Mouse (Mus musculus): Measurements from ENCODE around the gene Calcrl. TPM values are rescaled to one million over a fixed set of nuclear protein-coding genes. Genes with fewer than 3 reads are reported as not detected.

Gene Calcrl
- total and polyA plus RNA-seq, 2 experiments from 2014 or later = 12.0 to 31.9 TPM

DNA sequence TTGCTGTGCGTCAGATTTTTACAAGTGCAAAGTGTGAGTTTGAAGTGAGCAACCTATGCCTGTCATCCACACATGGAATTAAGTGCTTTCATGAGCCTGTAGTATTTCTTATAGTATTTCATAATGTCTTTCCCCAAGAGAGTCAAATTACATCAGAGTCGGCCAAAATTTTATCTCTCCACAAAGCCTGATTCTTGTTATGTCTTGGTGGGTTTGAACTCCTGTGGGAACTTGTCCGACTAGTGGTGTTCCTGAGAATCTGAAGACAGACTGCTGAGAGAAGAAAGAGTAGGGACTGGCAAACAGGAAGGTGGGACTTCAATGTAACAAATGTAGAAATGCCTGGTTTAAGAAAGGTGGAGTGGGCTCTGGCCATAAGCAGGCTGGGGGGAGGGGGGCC, 3.6 kb upstream of the Calcrl start:
- H3K9ac ChIP-seq (replicated peaks; ENCODE audit: low read length) = no peak overlapping the region
- no peak for ATAC-seq
- H3K27me3 ChIP-seq (ENCODE audit: insufficient read depth, low read length) = no peaks in the 10 kb centered on the region
- H3K4me3 ChIP-seq (ENCODE audit: low read length) = no peak overlapping the region
- no peak overlapping the region for H3K4me2 ChIP-seq (ENCODE audit: low read depth, low read length)
- WGBS = 80% methylated on average over 3 of the region's 3 CpGs
- H3K36me3 ChIP-seq (ENCODE audit: insufficient read depth, low read length) = no peaks in the 10 kb centered on the region
- no peaks in the 10 kb centered on the region for H3K4me1 ChIP-seq (ENCODE audit: insufficient read depth, low read length)
- H3K9me3 ChIP-seq (ENCODE audit: low read length) = no peaks in the 10 kb centered on the region
- no peak for TF ChIP-seq CTCF (IDR thresholded peaks at IDR 0.05; ENCODE audit: low read depth)
- H3K27ac ChIP-seq = no peak overlapping the region
- DNase-seq (ENCODE audit: low spot score) = no peak

DNA sequence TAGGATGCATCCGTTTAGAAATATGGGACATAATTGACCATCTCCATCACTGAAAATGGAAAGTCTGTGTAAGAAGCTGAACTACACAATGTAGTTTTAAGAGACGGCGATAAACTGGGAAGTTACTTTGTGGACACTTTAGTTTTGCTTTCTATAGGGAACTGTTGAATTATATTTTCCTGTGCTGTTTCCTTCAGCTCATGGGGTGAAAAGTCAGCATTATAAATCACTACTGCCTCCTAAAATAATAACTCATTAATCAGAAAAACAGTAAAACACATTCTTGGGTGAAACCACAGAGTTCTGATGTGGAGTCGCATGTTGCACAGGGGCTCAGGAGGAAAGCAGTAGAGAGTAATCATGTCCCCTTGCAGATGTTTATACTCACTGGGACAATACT, 1.3 kb upstream of the Calcrl start:
- Histone ChIP-seq H3K9ac (replicated peaks; ENCODE audit: low read length) (no peak overlapping the region), H3K4me1 (ENCODE audit: insufficient read depth, low read length) (no peaks in the 10 kb centered on the region), H3K9me3 (ENCODE audit: low read length) (no peaks in the 10 kb centered on the region), H3K27ac (no peak overlapping the region), H3K4me3 (ENCODE audit: low read length) (no peak overlapping the region), H3K27me3 (ENCODE audit: insufficient read depth, low read length) (no peaks in the 10 kb centered on the region), H3K36me3 (ENCODE audit: insufficient read depth, low read length) (no peaks in the 10 kb centered on the region), H3K4me2 (ENCODE audit: low read depth, low read length) (no peak overlapping the region)
- DNase-seq (ENCODE audit: low spot score) (no peak), ATAC-seq (no peak)
- WGBS = 90% methylated on average over 4 of the region's 4 CpGs
- no peak for TF ChIP-seq CTCF (IDR thresholded peaks at IDR 0.05; ENCODE audit: low read depth)

DNA sequence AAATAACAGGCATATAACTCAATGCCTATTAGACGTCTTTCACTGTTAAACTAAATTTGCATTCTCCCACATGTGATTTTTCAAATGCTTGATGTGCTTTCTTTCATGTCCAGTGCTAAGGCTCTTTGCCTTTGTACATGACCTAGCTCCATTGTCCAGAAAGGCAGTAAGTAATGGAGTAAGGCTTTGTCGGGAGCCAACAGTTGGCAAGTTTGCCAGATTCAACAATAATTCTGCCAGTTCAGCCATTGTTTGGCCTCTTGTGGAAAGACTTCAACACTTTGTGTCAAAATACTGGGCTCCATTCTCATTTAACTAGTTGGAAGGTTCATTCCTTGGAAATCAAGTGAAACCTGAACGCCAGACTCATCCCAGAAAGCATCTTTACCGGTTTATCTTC, 8.7 kb downstream of the Calcrl start:
- WGBS = 50% methylated on average over 4 of the region's 4 CpGs
- H3K4me1 ChIP-seq (ENCODE audit: insufficient read depth, low read length) = no peaks in the 10 kb centered on the region
- H3K27ac ChIP-seq = 0 out of 2 replicates have a peak overlapping the region, but pooled peaks have one; percentile 15
- DNase-seq (ENCODE audit: low spot score) (peak; percentile 24), ATAC-seq (no peak)
- no peak overlapping the region for H3K4me2 ChIP-seq (ENCODE audit: low read depth, low read length)
- peaks cover 7% of the 10 kb centered on the region; the same call in 1 of the 2 replicates for H3K9me3 ChIP-seq (ENCODE audit: low read length)
- no peak for TF ChIP-seq CTCF (IDR thresholded peaks at IDR 0.05; ENCODE audit: low read depth)
- no peak overlapping the region for H3K4me3 ChIP-seq (ENCODE audit: low read length)
- no peaks in the 10 kb centered on the region for H3K36me3 ChIP-seq (ENCODE audit: insufficient read depth, low read length)
- no peaks in the 10 kb centered on the region for H3K27me3 ChIP-seq (ENCODE audit: insufficient read depth, low read length)
- H3K9ac ChIP-seq (replicated peaks; ENCODE audit: low read length) = no peak overlapping the region

DNA sequence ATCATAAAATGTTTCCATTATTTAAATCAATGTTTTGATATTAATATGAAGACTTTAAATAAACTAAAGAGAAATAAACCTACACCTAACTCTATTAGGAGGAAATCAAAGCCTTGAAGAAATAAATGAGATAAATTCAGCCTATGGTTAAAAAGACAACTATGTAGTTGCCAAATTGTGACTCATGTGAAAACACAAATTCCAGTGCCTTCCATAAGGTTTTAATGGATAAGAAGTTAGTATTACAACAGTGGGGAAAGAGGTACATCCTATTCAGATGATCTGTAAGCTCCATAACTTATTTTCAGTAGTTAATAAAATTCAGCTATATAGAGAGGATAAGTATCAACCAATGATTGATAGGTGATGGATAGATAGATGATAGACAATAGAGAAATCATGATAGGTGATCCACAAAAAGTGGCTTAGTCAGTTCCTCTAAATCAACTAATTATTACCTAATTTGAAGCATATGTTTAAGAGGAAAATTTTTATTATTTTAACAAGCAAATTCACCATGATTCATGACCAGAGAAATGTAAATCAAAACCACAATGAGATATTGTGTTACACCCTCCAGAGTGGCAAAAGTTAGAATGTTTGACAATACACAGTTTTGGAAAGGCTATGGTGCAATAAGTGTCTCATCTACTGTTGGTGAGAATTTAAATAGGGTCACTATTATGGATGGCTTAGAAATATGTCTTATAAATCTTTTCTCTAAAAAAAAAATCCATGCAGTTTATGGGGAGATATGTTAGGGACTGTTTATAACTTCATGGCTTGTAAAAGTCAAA, 15.2 kb downstream of the Calcrl start:
- TF ChIP-seq CTCF (IDR thresholded peaks at IDR 0.05; ENCODE audit: low read depth) = no peak
- H3K4me3 ChIP-seq (ENCODE audit: low read length) = no peak overlapping the region
- no peaks in the 10 kb centered on the region for H3K36me3 ChIP-seq (ENCODE audit: insufficient read depth, low read length)
- no peak overlapping the region for H3K9ac ChIP-seq (replicated peaks; ENCODE audit: low read length)
- no peak overlapping the region for H3K27ac ChIP-seq
- peaks cover 7% of the 10 kb centered on the region; the same call in 1 of the 2 replicates for H3K9me3 ChIP-seq (ENCODE audit: low read length)
- H3K4me1 ChIP-seq (ENCODE audit: insufficient read depth, low read length) = no peaks in the 10 kb centered on the region
- H3K27me3 ChIP-seq (ENCODE audit: insufficient read depth, low read length) = no peaks in the 10 kb centered on the region
- ATAC-seq (no peak), DNase-seq (ENCODE audit: low spot score) (no peak)
- H3K4me2 ChIP-seq (ENCODE audit: low read depth, low read length) = no peak overlapping the region

DNA sequence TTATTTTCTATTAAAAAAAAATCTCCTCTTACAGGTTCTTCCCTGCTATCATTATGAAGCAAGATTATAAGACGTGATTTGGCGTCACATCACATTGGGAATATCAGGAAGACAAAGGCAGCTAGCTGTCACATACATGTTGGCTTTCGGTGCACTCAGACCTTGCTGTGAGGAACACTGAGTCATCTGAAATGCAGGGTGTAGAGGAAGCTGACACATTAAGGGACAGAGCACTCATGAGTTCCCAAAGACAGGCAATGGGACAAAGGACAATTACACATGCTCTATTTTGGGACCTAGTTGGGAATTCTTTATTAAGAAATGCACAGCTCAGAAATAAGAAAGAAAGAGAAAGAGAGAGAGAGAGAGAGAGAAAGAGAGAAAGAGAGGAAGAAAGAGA, 20.4 kb downstream of the Calcrl start:
- 76% methylated on average over 3 of the region's 3 CpGs for WGBS
- TF ChIP-seq CTCF (IDR thresholded peaks at IDR 0.05; ENCODE audit: low read depth) = no peak

DNA sequence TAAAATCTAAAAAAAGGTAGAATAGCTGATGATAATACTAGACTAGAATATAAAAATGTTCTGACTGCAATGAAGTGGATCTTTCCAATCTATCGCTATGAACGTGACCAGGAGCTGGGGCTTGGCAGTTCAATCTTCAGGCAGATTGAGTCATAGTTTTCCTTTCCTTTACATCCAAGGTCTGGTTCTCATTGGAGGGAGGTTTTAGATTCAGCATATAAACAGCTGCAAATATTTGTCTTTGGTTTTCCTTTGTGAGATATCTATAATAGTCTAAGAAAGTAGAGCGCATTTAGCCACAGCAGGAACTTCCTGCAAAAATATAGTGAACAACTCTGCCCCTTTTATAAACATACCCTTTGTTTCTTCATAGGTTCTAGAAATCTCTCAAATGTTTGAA, 22.5 kb downstream of the Calcrl start:
- no peaks in the 10 kb centered on the region for H3K4me1 ChIP-seq (ENCODE audit: insufficient read depth, low read length)
- ATAC-seq (no peak), DNase-seq (ENCODE audit: low spot score) (no peak)
- no peak overlapping the region for H3K9ac ChIP-seq (replicated peaks; ENCODE audit: low read length)
- no peak overlapping the region for H3K4me2 ChIP-seq (ENCODE audit: low read depth, low read length)
- H3K27ac ChIP-seq = no peak overlapping the region
- 90% methylated on average over 3 of the region's 3 CpGs for WGBS
- H3K4me3 ChIP-seq (ENCODE audit: low read length) = no peak overlapping the region
- H3K27me3 ChIP-seq (ENCODE audit: insufficient read depth, low read length) = no peaks in the 10 kb centered on the region
- H3K9me3 ChIP-seq (ENCODE audit: low read length) = no peaks in the 10 kb centered on the region
- TF ChIP-seq CTCF (IDR thresholded peaks at IDR 0.05; ENCODE audit: low read depth) = no peak
- H3K36me3 ChIP-seq (ENCODE audit: insufficient read depth, low read length) = no peaks in the 10 kb centered on the region

More for the DNA sequence above, 20.4 kb downstream of the Calcrl start:
- Histone ChIP-seq H3K27me3 (ENCODE audit: insufficient read depth, low read length) (no peaks in the 10 kb centered on the region), H3K9ac (replicated peaks; ENCODE audit: low read length) (no peak overlapping the region), H3K9me3 (ENCODE audit: low read length) (no peaks in the 10 kb centered on the region), H3K36me3 (ENCODE audit: insufficient read depth, low read length) (no peaks in the 10 kb centered on the region), H3K4me2 (ENCODE audit: low read depth, low read length) (no peak overlapping the region), H3K4me1 (ENCODE audit: insufficient read depth, low read length) (no peaks in the 10 kb centered on the region), H3K27ac (no peak overlapping the region), H3K4me3 (ENCODE audit: low read length) (no peak overlapping the region)
- DNase-seq (ENCODE audit: low spot score) (no peak), ATAC-seq (no peak)

DNA sequence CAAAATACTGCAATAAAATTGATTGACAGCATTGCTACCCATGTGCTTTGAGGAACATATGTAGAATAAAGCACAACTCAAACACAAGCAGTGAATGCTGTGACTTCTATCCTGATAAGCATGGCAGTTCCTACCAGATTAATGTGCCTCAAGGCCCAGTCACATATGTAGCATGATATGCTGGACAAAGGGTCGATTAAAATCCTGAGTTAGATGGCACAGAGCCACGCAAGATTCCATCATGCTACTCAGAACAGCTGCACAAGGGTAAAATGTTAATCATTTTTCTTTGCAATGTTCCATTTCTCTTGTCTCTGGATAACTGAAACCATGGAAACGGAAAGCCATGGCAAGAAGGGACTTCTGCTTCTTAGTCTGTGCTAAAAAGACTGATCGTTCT, 28.7 kb downstream of the Calcrl start:
- Histone ChIP-seq H3K9me3 (ENCODE audit: low read length) (no peaks in the 10 kb centered on the region), H3K9ac (replicated peaks; ENCODE audit: low read length) (no peak overlapping the region), H3K4me2 (ENCODE audit: low read depth, low read length) (no peak overlapping the region), H3K36me3 (ENCODE audit: insufficient read depth, low read length) (no peaks in the 10 kb centered on the region), H3K4me1 (ENCODE audit: insufficient read depth, low read length) (no peaks in the 10 kb centered on the region), H3K27me3 (ENCODE audit: insufficient read depth, low read length) (no peaks in the 10 kb centered on the region), H3K4me3 (ENCODE audit: low read length) (no peak overlapping the region), H3K27ac (no peak overlapping the region)
- no peak for TF ChIP-seq CTCF (IDR thresholded peaks at IDR 0.05; ENCODE audit: low read depth)
- peak; percentile 23 for DNase-seq (ENCODE audit: low spot score)
- peak; percentile 56 for ATAC-seq
- 61% methylated on average over 4 of the region's 4 CpGs for WGBS

Data from hindbrain, postnatal 0 days (tissue).